Mouse (Mus musculus): ENCODE data around the gene Rin1.

GRCm38 (mm10) chr19:5017611-5018010 is 32.7 kb upstream of the Rin1 start:
- TF ChIP-seq POLR2A (IDR thresholded peaks at IDR 0.05; ENCODE audit: low read depth, low read length) = no peak
- TF ChIP-seq CTCF (IDR thresholded peaks at IDR 0.05; ENCODE audit: borderline replicate concordance, insufficient read depth, low read length) = no peak

All from embryonic fibroblast, embryonic 13.5 days (primary cell).